Mouse (Mus musculus) retina, embryonic 14.5 days (tissue): ENCODE data around the gene Fhdc1.

ENCODE experiments used
- DNase-seq: peaks from one replicate; pipeline ENCODE4 v3.0.0-alpha.2; 2015; ENCODE audit warnings: low spot score

Gene Fhdc1

GRCm38 (mm10) chr3:84432797-84433445 lies 47.3 kb downstream of the Fhdc1 start:
- no peak for DNase-seq

- DNase-seq = no peak
Observed at GRCm38 (mm10) chr3:84431257-84431656, 49.0 kb downstream of the Fhdc1 start.

DNA sequence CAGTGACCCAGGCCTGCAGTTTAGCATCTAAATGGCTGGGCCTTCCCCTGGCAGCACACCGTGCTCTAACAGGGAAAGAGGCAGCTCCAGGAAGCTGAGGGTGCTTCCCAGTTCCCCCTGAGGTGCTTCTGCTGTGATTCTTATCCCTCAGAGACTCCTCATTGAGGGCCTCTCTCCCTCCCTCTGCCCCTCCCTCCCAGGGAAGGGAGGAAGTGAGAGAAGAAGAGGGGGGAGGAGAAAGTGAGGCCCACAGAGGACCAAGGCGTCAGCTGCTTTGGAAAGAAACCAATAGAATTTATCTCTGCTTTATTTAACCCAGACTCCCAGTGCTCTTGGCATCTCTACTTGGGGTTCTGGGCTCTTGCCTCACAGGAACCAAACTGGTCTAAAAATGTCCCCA lies 50.1 kb downstream of the Fhdc1 start:
- DNase-seq = no peak

DNA sequence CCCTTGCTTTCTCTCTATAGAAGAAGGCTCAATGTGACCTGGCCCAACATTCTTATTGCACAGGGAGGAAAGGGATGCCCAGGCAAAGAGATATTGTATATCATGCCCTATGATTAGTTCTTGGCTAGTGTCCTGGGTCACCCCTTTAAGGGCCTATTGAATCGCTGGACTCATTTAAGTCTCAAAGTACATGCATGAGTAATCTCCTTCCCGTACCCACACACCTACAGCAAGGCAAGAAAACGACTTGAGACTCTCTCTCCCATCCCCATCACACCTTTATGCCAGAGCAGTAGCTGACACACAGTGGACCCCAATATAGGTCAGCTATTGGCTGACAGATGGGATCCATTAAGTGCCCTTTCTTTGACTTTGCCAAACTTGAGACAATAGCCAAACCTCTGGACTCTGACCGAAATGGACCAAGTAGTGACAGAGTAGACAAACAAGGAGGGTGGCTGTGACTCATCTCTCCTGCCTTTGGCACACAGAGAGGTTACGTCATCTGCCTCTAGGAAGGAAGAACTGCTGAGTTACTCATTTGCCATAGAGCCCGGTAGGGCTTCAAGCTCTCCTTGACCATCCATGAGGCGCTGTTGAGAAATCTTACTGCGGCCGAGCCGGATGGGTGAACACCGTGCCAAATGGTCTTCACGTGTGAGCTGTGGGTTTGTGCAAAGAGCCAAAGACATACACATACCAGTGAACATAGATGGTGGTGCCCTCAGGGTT lies 51.1 kb downstream of the Fhdc1 start:
- no peak for DNase-seq

GRCm38 (mm10) chr3:84427779-84428178 lies 52.5 kb downstream of the Fhdc1 start:
- no peak for DNase-seq

DNA sequence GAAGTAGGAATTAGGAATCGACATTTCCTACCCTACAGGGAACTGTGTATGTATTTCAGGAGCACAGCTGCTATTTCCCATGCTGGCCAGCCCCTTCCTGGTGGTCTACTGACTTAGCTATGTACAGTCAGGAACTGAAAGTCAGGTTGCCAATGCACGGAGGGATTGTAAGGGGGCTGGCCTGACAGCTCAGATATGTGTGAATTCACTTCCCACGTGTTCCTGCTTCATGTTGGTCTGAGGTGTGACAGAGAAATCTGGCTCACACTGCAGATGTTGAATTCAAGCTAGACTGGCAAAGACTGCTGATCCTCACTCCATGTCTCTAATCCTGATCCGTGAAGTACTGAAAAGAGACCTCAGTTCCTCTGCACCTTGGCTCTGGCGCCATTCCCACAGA lies 57.9 kb downstream of the Fhdc1 start:
- no peak for DNase-seq

GRCm38 (mm10) chr3:84413868-84414267 lies 66.4 kb downstream of the Fhdc1 start:
- no peak for DNase-seq

GRCm38 (mm10) chr3:84412920-84413319 lies 67.3 kb downstream of the Fhdc1 start:
- no peak for DNase-seq

GRCm38 (mm10) chr3:84409474-84409862 lies 70.8 kb downstream of the Fhdc1 start:
- DNase-seq = no peak

DNA sequence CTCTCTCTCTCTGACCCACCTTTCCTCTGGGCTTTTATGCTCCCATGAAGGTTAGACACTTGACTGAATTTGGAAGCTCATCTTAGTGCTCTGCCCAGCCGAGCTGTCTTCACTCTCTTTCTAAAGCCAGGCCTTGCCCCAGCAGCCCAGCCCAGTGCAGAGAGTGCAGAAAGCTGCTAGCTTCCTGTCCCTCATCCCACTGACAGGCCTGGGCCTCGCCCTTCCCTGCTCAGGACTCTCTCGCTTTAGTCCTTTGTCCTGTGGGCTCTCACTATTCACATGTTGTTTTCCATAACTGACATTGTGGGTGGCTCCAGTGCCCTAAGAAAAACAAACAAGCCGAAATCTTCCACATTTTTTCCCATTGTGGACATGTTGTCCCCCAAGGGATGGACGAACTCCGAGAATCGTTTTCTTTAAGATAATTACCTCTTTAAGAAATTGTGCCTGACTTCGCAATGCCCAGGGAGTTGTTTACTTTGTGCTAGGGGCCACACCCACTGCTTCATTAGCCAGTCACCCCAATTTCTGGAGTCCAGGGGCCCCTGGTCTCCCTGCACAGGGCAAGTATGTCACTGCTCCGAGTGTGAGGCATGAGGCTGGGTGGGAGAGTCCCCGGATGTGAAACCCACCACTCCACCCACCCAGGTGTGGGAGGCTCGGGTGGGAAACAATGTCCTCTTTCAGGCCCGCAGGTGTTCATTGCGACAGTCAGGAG lies 71.3 kb downstream of the Fhdc1 start:
- DNase-seq = no peak

DNA sequence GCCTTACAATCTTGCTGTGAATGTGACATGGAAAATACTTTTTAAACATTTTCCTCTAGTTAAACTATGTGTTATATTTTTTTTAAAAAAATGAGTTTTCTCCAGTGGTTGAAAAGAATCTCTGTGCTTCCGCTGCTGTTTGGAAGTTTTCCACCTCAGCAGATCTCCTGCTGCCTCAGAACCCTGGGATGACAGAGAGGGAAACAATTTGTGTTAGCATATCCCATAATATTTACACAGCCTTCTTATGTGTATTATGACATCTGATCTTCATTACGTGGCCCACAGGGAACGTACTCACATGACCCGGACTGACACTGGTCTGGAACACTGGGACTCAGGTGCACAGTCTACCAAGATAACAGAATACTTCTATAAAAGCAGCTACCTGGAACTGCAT lies 74.7 kb downstream of the Fhdc1 start:
- no peak for DNase-seq

DNA sequence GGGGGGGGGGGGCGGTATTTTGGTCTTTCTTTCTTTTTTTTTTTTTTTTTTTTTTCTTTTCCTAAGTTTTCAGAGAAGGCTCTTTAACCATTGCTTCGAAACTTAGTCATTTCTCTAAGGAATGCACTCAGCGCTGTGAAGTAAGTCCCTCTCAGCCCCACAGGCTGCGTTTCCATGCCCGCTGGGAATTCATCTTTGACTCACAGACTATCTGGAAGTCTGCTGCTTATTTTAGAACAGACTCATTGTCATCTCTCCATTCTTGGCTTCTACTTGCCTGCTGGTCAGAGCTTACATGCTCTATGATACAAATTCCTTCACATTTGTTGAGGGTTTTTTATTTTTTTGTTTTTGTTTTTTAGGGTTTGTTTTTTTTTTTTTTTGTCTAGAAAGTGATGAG lies 76.8 kb downstream of the Fhdc1 start:
- DNase-seq = no peak

DNA sequence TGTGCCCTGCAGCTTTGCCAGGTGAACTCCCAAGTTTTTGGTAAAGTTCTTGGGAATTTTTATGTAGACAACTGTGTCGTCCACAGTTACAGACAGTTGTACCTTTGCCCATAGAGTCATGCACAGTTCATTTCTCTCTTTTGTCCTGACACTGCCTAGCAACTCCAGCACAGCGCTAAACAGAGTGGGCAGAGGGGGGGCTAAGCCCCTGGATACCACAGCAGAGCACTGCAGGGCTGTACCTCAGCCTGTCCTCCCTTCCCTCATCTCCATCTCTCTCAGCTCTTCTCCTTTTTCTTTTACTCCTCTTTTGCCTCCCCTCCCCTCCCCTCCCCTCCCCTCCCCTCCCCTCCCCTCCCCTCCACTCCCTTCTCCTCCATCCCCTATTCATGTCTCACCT lies 77.5 kb downstream of the Fhdc1 start:
- no peak for DNase-seq

- DNase-seq = no peak
Observed at GRCm38 (mm10) chr3:84397976-84398375, 82.3 kb downstream of the Fhdc1 start.

- DNase-seq = no peak
Observed at GRCm38 (mm10) chr3:84396240-84396639, 84.0 kb downstream of the Fhdc1 start.

- no peak for DNase-seq
Observed at GRCm38 (mm10) chr3:84395840-84396239, 84.4 kb downstream of the Fhdc1 start.

- no peak for DNase-seq
Observed at GRCm38 (mm10) chr3:84394841-84395447, 85.3 kb downstream of the Fhdc1 start.
